Mouse (Mus musculus): ENCODE results near the gene Gm20521. TPM values are rescaled to one million over a fixed set of nuclear protein-coding genes. Genes with fewer than 3 reads are reported as not detected.

Gene Gm20521
- 0.26 and 0.39 TPM in 2 replicates for polyA plus RNA-seq (2012; rRNA removed)

GRCm38 (mm10) chr14:54883154-54884021, at the start of gene Gm20521, which contains the start of gene Bcl2l2:
Gene Gm20521 (plus strand): TSS chr14:54883441.
Gene Bcl2l2 (plus strand): TSS chr14:54883377.

GRCm38 (mm10) chr14:54870861-54871260, 12.4 kb upstream of the Gm20521 start, which contains the start of gene Homez:
Gene Homez (minus strand): TSS chr14:54870961.

GRCm38 (mm10) chr14:54877048-54877715, 6.1 kb upstream of the Gm20521 start, which contains the start of gene Ppp1r3e:
Gene Ppp1r3e (minus strand): TSS chr14:54877550.

GRCm38 (mm10) chr14:54892200-54892599, 9.0 kb downstream of the Gm20521 start, which contains the start of gene Pabpn1:
Gene Pabpn1 (plus strand): TSS chr14:54892500.

GRCm38 (mm10) chr14:54912886-54913285, 29.6 kb downstream of the Gm20521 start, which contains the start of gene Slc22a17:
Gene Slc22a17 (minus strand): TSS chr14:54913132.

GRCm38 (mm10) chr14:54925349-54926342, 42.4 kb downstream of the Gm20521 start, which contains the start of gene Efs:
Gene Efs (minus strand): TSS chr14:54926126.

GRCm38 (mm10) chr14:54932645-54933150, 49.5 kb downstream of the Gm20521 start, which contains the start of gene Il25:
Gene Il25 (plus strand): TSS chr14:54932695.

GRCm38 (mm10) chr14:54935904-54936830, 52.9 kb downstream of the Gm20521 start, which contains the start of gene Cmtm5:
Gene Cmtm5 (plus strand): TSS chr14:54936261.

Other genes starting within 250 kb of the Gm20521 start
- gene Gm17606, start 242.5 kb upstream of the Gm20521 start, polyA plus RNA-seq (2012; rRNA removed): not detected in 2 replicates
- gene Cdh24, start 242.1 kb upstream of the Gm20521 start, polyA plus RNA-seq (2012; rRNA removed): 39.6 and 45.5 TPM in 2 replicates
- 63.9 and 64.6 TPM in 2 replicates for gene 1700123O20Rik, start 197.2 kb upstream of the Gm20521 start, polyA plus RNA-seq (2012; rRNA removed)
- 225 and 264 TPM in 2 replicates for gene Acin1, start 196.5 kb upstream of the Gm20521 start, polyA plus RNA-seq (2012; rRNA removed)
- 0.10 and 0.12 TPM in 2 replicates for gene Gm29776, start 184.6 kb upstream of the Gm20521 start, polyA plus RNA-seq (2012; rRNA removed)
- gene Cebpe, start 171.3 kb upstream of the Gm20521 start, polyA plus RNA-seq (2012; rRNA removed): 0.06 and 0.11 TPM in 2 replicates
- 14.4 and 15.7 TPM in 2 replicates for gene Slc7a8, start 101.5 kb upstream of the Gm20521 start, polyA plus RNA-seq (2012; rRNA removed)
- 0.08 TPM in 1 of 2 replicates, not detected in the other for gene Rnf212b, start 69.3 kb upstream of the Gm20521 start, polyA plus RNA-seq (2012; rRNA removed)
- gene Homez, start 12.5 kb upstream of the Gm20521 start, polyA plus RNA-seq (2012; rRNA removed): 6.2 and 8.5 TPM in 2 replicates
- gene Ppp1r3e, start 5.9 kb upstream of the Gm20521 start, polyA plus RNA-seq (2012; rRNA removed): 25.1 and 26.0 TPM in 2 replicates
- 44.3 and 49.5 TPM in 2 replicates for gene Bcl2l2, start 64 bp upstream of the Gm20521 start, polyA plus RNA-seq (2012; rRNA removed)
- gene Pabpn1, start 9.1 kb downstream of the Gm20521 start, polyA plus RNA-seq (2012; rRNA removed): 602 and 626 TPM in 2 replicates
- gene Slc22a17, start 29.7 kb downstream of the Gm20521 start, polyA plus RNA-seq (2012; rRNA removed): 621 and 624 TPM in 2 replicates
- gene Efs, start 42.7 kb downstream of the Gm20521 start, polyA plus RNA-seq (2012; rRNA removed): 18.4 and 20.5 TPM in 2 replicates
- gene Il25, start 49.3 kb downstream of the Gm20521 start, polyA plus RNA-seq (2012; rRNA removed): 0.17 and 0.33 TPM in 2 replicates
- 13.8 and 16.4 TPM in 2 replicates for gene Cmtm5, start 52.8 kb downstream of the Gm20521 start, polyA plus RNA-seq (2012; rRNA removed)
- gene Myh6, start 83.5 kb downstream of the Gm20521 start, polyA plus RNA-seq (2012; rRNA removed): 0.12 and 0.34 TPM in 2 replicates
- gene Gm17428, start 93.5 kb downstream of the Gm20521 start, polyA plus RNA-seq (2012; rRNA removed): not detected in 2 replicates
- gene Myh7, start 111.2 kb downstream of the Gm20521 start, polyA plus RNA-seq (2012; rRNA removed): 9.7 and 15.0 TPM in 2 replicates
- 45.2 and 47.4 TPM in 2 replicates for gene Ngdn, start 132.0 kb downstream of the Gm20521 start, polyA plus RNA-seq (2012; rRNA removed)
- gene Zfhx2, start 208.9 kb downstream of the Gm20521 start, polyA plus RNA-seq (2012; rRNA removed): 8.5 and 9.9 TPM in 2 replicates
- gene Thtpa, start 211.3 kb downstream of the Gm20521 start, polyA plus RNA-seq (2012; rRNA removed): 18.8 and 20.8 TPM in 2 replicates
- 20.4 and 21.0 TPM in 2 replicates for gene Ap1g2, start 223.2 kb downstream of the Gm20521 start, polyA plus RNA-seq (2012; rRNA removed)
- gene Jph4, start 233.5 kb downstream of the Gm20521 start, polyA plus RNA-seq (2012; rRNA removed): 221 and 240 TPM in 2 replicates

All from central nervous system, embryonic 18 days (tissue).